Mouse (Mus musculus) layer of hippocampus, adult 18-20 months (tissue): ENCODE measurements at regions not wholly inside any gene's neighbourhood (a gene's known extent, or its start where the extent isn't known, plus 50 kb on each side); places are given as distances from the start of the nearest gene placed in this dataset.

Experiments used
- DNase-seq, 2 experiments: peaks; one replicate each; pipeline ENCODE4 v3.0.0; 2022; ENCODE audit warnings: low spot score in 2 of 2

GRCm38 (mm10) chr9:120718812-120719211 is 147.6 kb downstream of the Rpl14 start:
- no peak for DNase-seq

GRCm38 (mm10) chr9:120721451-120722123 is 150.3 kb downstream of the Rpl14 start:
- no peak for DNase-seq

GRCm38 (mm10) chr9:120723026-120723425 is 151.8 kb downstream of the Rpl14 start:
- DNase-seq = no peak

- no peak for DNase-seq
Measured at GRCm38 (mm10) chr9:120731952-120732622, 160.8 kb downstream of the Rpl14 start.

GRCm38 (mm10) chr9:120732650-120733293 is 161.5 kb downstream of the Rpl14 start:
- no peak for DNase-seq

- no peak for DNase-seq
Measured at GRCm38 (mm10) chr9:120733681-120734465, 162.6 kb downstream of the Rpl14 start.

GRCm38 (mm10) chr9:120735217-120735616 is 164.0 kb downstream of the Rpl14 start:
- no peak for DNase-seq

GRCm38 (mm10) chr9:120737956-120738355 is 166.7 kb downstream of the Rpl14 start:
- no peak for DNase-seq

GRCm38 (mm10) chr9:120739199-120739952 is 168.1 kb downstream of the Rpl14 start:
- DNase-seq = peak in 1 of 2 experiments; percentile 57

- DNase-seq = no peak
Measured at GRCm38 (mm10) chr9:120739953-120740524, 168.8 kb downstream of the Rpl14 start.

- DNase-seq = no peak
Measured at GRCm38 (mm10) chr9:120741521-120741920, 170.3 kb downstream of the Rpl14 start.

GRCm38 (mm10) chr9:120743455-120743854 is 172.2 kb downstream of the Rpl14 start:
- DNase-seq = no peak

- no peak for DNase-seq
Measured at GRCm38 (mm10) chr9:120745674-120746073, 174.4 kb downstream of the Rpl14 start.

- no peak for DNase-seq
Measured at GRCm38 (mm10) chr9:120750820-120751219, 178.2 kb upstream of the Ctnnb1 start.

GRCm38 (mm10) chr9:120751686-120752484 is 177.1 kb upstream of the Ctnnb1 start:
- DNase-seq = no peak

GRCm38 (mm10) chr9:120754151-120754550 is 174.9 kb upstream of the Ctnnb1 start:
- no peak for DNase-seq

- no peak for DNase-seq
Measured at GRCm38 (mm10) chr9:120755486-120755885, 173.5 kb upstream of the Ctnnb1 start.

GRCm38 (mm10) chr9:120758003-120758402 is 171.0 kb upstream of the Ctnnb1 start:
- DNase-seq = no peak

- DNase-seq = no peak
Measured at GRCm38 (mm10) chr9:120758632-120759031, 170.4 kb upstream of the Ctnnb1 start.

- DNase-seq = peak; percentile 56 to 69
Measured at GRCm38 (mm10) chr9:120759771-120760170, 169.2 kb upstream of the Ctnnb1 start.
